Mouse (Mus musculus): ENCODE data around the gene Hs3st3b1. TPM values are rescaled to one million over a fixed set of nuclear protein-coding genes. Genes with fewer than 3 reads are reported as not detected.

The Hs3st3b1 gene
- polyA plus RNA-seq, 1 experiment from 2014 or later, result 15.6 TPM

DNA sequence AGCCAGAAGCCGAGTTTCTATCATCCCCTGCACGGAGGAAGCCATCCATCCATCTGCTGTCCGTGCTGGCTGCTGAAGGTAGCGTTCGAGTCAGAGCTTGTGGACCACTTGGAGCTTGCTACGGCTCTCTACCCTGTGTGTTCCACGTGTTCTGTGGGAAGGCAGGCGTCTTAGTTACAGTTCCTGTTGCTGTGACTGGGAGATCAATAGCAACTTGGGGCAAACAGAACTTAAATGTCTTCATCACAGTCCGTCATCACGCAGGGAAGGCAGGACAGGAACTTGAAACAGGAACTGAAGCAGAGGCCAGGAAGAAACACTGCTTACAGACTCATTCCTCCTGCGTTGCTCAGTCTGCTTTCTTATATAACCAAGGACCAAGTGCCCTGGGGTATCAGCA lies 26.3 kb upstream of the Hs3st3b1 start:
- Histone ChIP-seq H3K9me3 (replicated peaks) (no peaks in the 10 kb centered on the region), H3K36me3 (no peaks in the 10 kb centered on the region), H3K4me1 (peaks cover 25% of the 10 kb centered on the region), H3K27me3 (ENCODE audit: low read depth, poor library complexity, severe bottlenecking) (peaks cover 57% of the 10 kb centered on the region), H3K27ac (replicated peaks) (no peak overlapping the region), H3K4me3 (no peak overlapping the region)
- DNase-seq (ENCODE audit: low spot score), result no peak
- 87% methylated on average over 11 of the region's 11 CpGs for WGBS

DNA sequence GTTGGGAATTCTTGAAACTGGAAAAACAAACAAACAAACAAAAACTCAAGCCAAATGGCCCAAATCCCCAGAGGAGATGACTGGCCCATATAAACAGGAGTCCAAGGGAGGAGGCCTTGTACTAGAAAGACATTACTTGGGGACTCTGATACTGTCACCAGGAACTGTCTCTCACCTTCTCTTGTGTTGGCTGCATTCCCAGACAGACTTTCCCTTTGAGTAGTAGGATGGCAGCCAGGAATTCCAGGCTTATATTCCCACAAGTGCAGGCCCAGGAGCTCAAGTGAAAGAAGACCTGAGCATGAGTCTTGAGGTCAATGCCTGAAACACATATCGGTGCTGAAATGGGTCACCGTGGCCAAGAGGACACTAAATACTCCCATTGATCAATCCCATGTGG lies 24.9 kb upstream of the Hs3st3b1 start:
- Histone ChIP-seq H3K36me3 (no peaks in the 10 kb centered on the region), H3K27me3 (ENCODE audit: low read depth, poor library complexity, severe bottlenecking) (peaks cover 55% of the 10 kb centered on the region), H3K4me3 (no peak overlapping the region), H3K9me3 (replicated peaks) (no peaks in the 10 kb centered on the region), H3K27ac (replicated peaks) (no peak overlapping the region), H3K4me1 (peaks cover 12% of the 10 kb centered on the region)
- WGBS, result 97% methylated on average over 2 of the region's 2 CpGs
- DNase-seq (ENCODE audit: low spot score), result no peak

- DNase-seq (ENCODE audit: low spot score), result no peak
- Histone ChIP-seq H3K4me1 (no peaks in the 10 kb centered on the region), H3K36me3 (no peaks in the 10 kb centered on the region), H3K27ac (replicated peaks) (no peak overlapping the region), H3K9me3 (replicated peaks) (no peaks in the 10 kb centered on the region), H3K27me3 (ENCODE audit: low read depth, poor library complexity, severe bottlenecking) (peaks cover 47% of the 10 kb centered on the region), H3K4me3 (no peak overlapping the region)
- WGBS, result 93% methylated on average over 3 of the region's 3 CpGs
Measured at GRCm38 (mm10) chr11:63943947-63944346, 21.9 kb upstream of the Hs3st3b1 start.

GRCm38 (mm10) chr11:63943268-63943890 lies 21.3 kb upstream of the Hs3st3b1 start:
- no peak overlapping the region for H3K27ac ChIP-seq (replicated peaks)
- H3K27me3 ChIP-seq (ENCODE audit: low read depth, poor library complexity, severe bottlenecking), result peaks cover 47% of the 10 kb centered on the region
- no peak overlapping the region for H3K4me3 ChIP-seq
- no peak for DNase-seq (ENCODE audit: low spot score)
- no peaks in the 10 kb centered on the region for H3K4me1 ChIP-seq
- 92% methylated on average over 13 of the region's 13 CpGs for WGBS
- H3K36me3 ChIP-seq, result no peaks in the 10 kb centered on the region
- H3K9me3 ChIP-seq (replicated peaks), result no peaks in the 10 kb centered on the region

GRCm38 (mm10) chr11:63942177-63942576 lies 20.1 kb upstream of the Hs3st3b1 start:
- H3K4me3 ChIP-seq, result no peak overlapping the region
- 85% methylated on average over 8 of the region's 8 CpGs for WGBS
- H3K4me1 ChIP-seq, result no peaks in the 10 kb centered on the region
- H3K27me3 ChIP-seq (ENCODE audit: low read depth, poor library complexity, severe bottlenecking), result peaks cover 48% of the 10 kb centered on the region
- no peaks in the 10 kb centered on the region for H3K36me3 ChIP-seq
- DNase-seq (ENCODE audit: low spot score), result no peak
- H3K9me3 ChIP-seq (replicated peaks), result no peaks in the 10 kb centered on the region
- H3K27ac ChIP-seq (replicated peaks), result no peak overlapping the region

GRCm38 (mm10) chr11:63936641-63937040 lies 14.6 kb upstream of the Hs3st3b1 start:
- no peak overlapping the region for H3K4me3 ChIP-seq
- DNase-seq (ENCODE audit: low spot score), result no peak
- H3K9me3 ChIP-seq (replicated peaks), result no peaks in the 10 kb centered on the region
- WGBS, result 28% methylated on average over 3 of the region's 3 CpGs
- peaks cover 7% of the 10 kb centered on the region; the same call in 1 of the 2 replicates for H3K4me1 ChIP-seq
- H3K27me3 ChIP-seq (ENCODE audit: low read depth, poor library complexity, severe bottlenecking), result peaks cover 83% of the 10 kb centered on the region
- no peaks in the 10 kb centered on the region for H3K36me3 ChIP-seq
- H3K27ac ChIP-seq (replicated peaks), result no peak overlapping the region

- Histone ChIP-seq H3K9me3 (replicated peaks) (no peaks in the 10 kb centered on the region), H3K27ac (replicated peaks) (no peak overlapping the region), H3K4me3 (no peak overlapping the region), H3K36me3 (no peaks in the 10 kb centered on the region), H3K27me3 (ENCODE audit: low read depth, poor library complexity, severe bottlenecking) (peaks cover 64% of the 10 kb centered on the region), H3K4me1 (peaks cover 43% of the 10 kb centered on the region)
- DNase-seq (ENCODE audit: low spot score), result no peak
- 77% methylated on average over 6 of the region's 6 CpGs for WGBS
Measured at GRCm38 (mm10) chr11:63926901-63927300, 4.8 kb upstream of the Hs3st3b1 start.

GRCm38 (mm10) chr11:63925161-63925582 lies 3.1 kb upstream of the Hs3st3b1 start:
- DNase-seq (ENCODE audit: low spot score), result peak; percentile 89
- Histone ChIP-seq H3K27me3 (ENCODE audit: low read depth, poor library complexity, severe bottlenecking) (peaks cover 78% of the 10 kb centered on the region), H3K27ac (replicated peaks) (peak overlapping the region; percentile 61; the same call in 1 of the 2 replicates), H3K36me3 (no peaks in the 10 kb centered on the region), H3K9me3 (replicated peaks) (no peaks in the 10 kb centered on the region), H3K4me1 (peaks cover 58% of the 10 kb centered on the region), H3K4me3 (peak overlapping the region; percentile 48)
- WGBS, result under 1% methylated on average over 31 of the region's 31 CpGs

DNA sequence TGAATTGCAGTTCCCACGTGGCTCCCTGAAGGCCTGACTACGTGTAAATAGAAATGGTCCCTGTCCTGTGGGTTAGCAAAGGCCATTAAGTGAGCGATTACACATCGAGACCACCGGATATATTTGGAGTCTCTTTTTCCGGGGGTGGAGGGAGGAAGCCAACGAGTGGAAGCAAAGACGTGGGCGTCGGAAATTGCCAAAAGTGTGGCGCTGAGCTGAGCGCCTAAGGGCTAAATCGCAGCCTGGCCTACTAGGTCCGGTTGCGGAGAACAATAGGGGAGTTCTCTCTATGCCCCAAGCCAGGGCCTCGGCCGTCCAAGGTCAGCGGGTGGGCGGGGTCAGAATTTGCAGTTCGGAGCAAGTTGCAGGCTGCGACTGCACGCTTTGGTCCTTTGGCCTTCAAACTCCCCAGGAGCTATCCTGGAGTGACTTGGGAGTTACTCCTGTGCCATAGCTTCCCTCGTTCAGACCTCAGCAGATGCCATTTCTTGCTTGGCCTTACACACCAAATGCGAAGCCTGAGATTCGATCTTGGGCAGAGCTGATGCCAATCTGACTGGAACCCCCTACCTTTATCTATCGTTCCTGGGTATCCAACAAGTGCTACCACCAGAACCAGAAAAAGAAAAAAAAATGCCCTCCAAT lies 2.3 kb upstream of the Hs3st3b1 start:
- Histone ChIP-seq H3K36me3 (no peaks in the 10 kb centered on the region), H3K4me3 (peak overlapping the region; percentile 88; the same call in 1 of the 2 replicates), H3K4me1 (peaks cover 58% of the 10 kb centered on the region), H3K9me3 (replicated peaks) (no peaks in the 10 kb centered on the region), H3K27me3 (ENCODE audit: low read depth, poor library complexity, severe bottlenecking) (peaks cover 77% of the 10 kb centered on the region), H3K27ac (replicated peaks) (peak overlapping the region; percentile 4; the same call in 1 of the 2 replicates)
- WGBS, result 1% methylated on average over 26 of the region's 26 CpGs
- peak; percentile 65 for DNase-seq (ENCODE audit: low spot score)

GRCm38 (mm10) chr11:63923386-63923785 lies 1.3 kb upstream of the Hs3st3b1 start:
- Histone ChIP-seq H3K4me3 (peak overlapping the region; percentile 88), H3K36me3 (no peaks in the 10 kb centered on the region), H3K4me1 (peaks cover 67% of the 10 kb centered on the region), H3K9me3 (replicated peaks) (no peaks in the 10 kb centered on the region), H3K27ac (replicated peaks) (peak overlapping the region; percentile 89), H3K27me3 (ENCODE audit: low read depth, poor library complexity, severe bottlenecking) (peaks cover 87% of the 10 kb centered on the region)
- WGBS, result 1% methylated on average over 29 of the region's 29 CpGs
- peak; percentile 63 for DNase-seq (ENCODE audit: low spot score)

- peak overlapping the region; percentile 89 for H3K27ac ChIP-seq (replicated peaks)
- H3K4me3 ChIP-seq, result peak overlapping the region; percentile 88
- WGBS, result under 1% methylated on average over 73 of the region's 80 CpGs
- peaks cover 85% of the 10 kb centered on the region for H3K4me1 ChIP-seq
- no peaks in the 10 kb centered on the region for H3K36me3 ChIP-seq
- peaks cover 99% of the 10 kb centered on the region for H3K27me3 ChIP-seq (ENCODE audit: low read depth, poor library complexity, severe bottlenecking)
- peak; percentile 68 for DNase-seq (ENCODE audit: low spot score)
- H3K9me3 ChIP-seq (replicated peaks), result no peaks in the 10 kb centered on the region
Measured at GRCm38 (mm10) chr11:63921044-63921951, 792 bp downstream of the Hs3st3b1 start.

DNA sequence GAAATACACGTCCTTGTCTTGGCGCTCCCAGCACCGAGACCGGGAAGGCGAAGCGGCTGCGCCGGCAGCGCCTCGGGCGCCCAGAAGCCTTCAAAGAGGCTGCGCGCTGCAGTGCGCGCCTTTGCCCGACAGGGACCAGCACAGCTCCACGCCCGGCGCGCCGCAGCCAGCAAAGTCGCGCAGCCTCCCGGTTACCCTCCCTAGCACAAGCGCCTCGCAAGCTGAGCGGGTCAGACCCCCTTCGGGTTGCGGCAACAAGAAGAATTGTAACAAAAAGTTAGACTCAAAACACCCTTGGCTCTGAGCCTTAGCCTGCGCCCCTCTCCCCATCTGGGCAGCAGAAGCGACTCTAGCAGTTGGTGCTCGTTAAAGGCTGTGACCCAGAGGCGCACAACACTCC lies 1.6 kb downstream of the Hs3st3b1 start:
- Histone ChIP-seq H3K4me3 (peak overlapping the region; percentile 88), H3K27ac (replicated peaks) (peak overlapping the region; percentile 89)

More for the DNA sequence above, 1.6 kb downstream of the Hs3st3b1 start:
- peaks cover 85% of the 10 kb centered on the region for H3K4me1 ChIP-seq
- WGBS, result under 1% methylated on average over 33 of the region's 33 CpGs
- no peaks in the 10 kb centered on the region for H3K36me3 ChIP-seq
- DNase-seq (ENCODE audit: low spot score), result peak; percentile 88
- H3K27me3 ChIP-seq (ENCODE audit: low read depth, poor library complexity, severe bottlenecking), result peaks cover 99% of the 10 kb centered on the region
- no peaks in the 10 kb centered on the region for H3K9me3 ChIP-seq (replicated peaks)

Data from midbrain, embryonic 10.5 days (tissue).